Mouse (Mus musculus) kidney, embryonic 16.5 days (tissue): ENCODE measurements around the gene Abhd11. TPM values are rescaled to one million over a fixed set of nuclear protein-coding genes. Genes with fewer than 3 reads are reported as not detected.

Source experiments
- ATAC-seq: fragments of 200-750 bp; cut with Nextera tagmentation; 2 replicates; pipeline ENCODE4 v1.8.0; 2017; ENCODE audit warnings: moderate TSS enrichment; ENCODE audit not compliant: low FRiP score, low TSS enrichment
- H3K27ac ChIP-seq: fragments of 300-500 bp; sonication (generic); 2 replicates; pipeline ENCODE4 v1.5.1; 2014; ENCODE audit warnings: low read length
- H3K27me3 ChIP-seq: fragments of 300-500 bp; sonication (generic); 2 replicates; pipeline ENCODE4 v1.6.1; 2014; ENCODE audit warnings: low read length, control low read depth, mixed read lengths; ENCODE audit not compliant: insufficient read depth
- H3K36me3 ChIP-seq: fragments of 300-500 bp; sonication (generic); 2 replicates; pipeline ENCODE4 v1.6.1; 2014; ENCODE audit warnings: low read length, control low read depth, mixed read lengths; ENCODE audit not compliant: insufficient read depth
- H3K4me1 ChIP-seq: fragments of 300-500 bp; sonication (generic); 2 replicates; pipeline ENCODE4 v1.6.1; 2014; ENCODE audit warnings: low read length, control low read depth, mixed read lengths; ENCODE audit not compliant: insufficient read depth
- H3K4me2 ChIP-seq: fragments of 300-500 bp; sonication (generic); replicated peaks from 2 replicates; pipeline ENCODE4 v1.6.1; 2014; ENCODE audit warnings: low read depth, low read length
- H3K4me3 ChIP-seq: fragments of 300-500 bp; sonication (generic); 2 replicates; pipeline ENCODE4 v1.5.1; 2014; ENCODE audit warnings: mild to moderate bottlenecking, low read length
- H3K9ac ChIP-seq: fragments of 300-500 bp; sonication (generic); replicated peaks from 2 replicates; pipeline ENCODE4 v1.6.1; 2014; ENCODE audit warnings: low read length
- H3K9me3 ChIP-seq: fragments of 300-500 bp; sonication (generic); 2 replicates; pipeline ENCODE4 v1.6.1; 2016; ENCODE audit warnings: low read length, control low read depth
- WGBS: fragments of 180-500 bp; shearing (Covaris S2); extraction: QIAGEN DNeasy Blood & Tissue Kit; methylation state at CpG from one replicate; pipeline ENCODE4 v1.1.7; 2014; 5-methylcytosine and 5-hydroxymethylcytosine counted together
- polyA plus RNA-seq: library from polyadenylated mRNA; unstranded; fragments of >200 nt; fragmentation: Nextera tagmentation; extraction: Ambion mirVana; gene quantifications from 2 replicates; pipeline ENCODE4 v1.2.1, GENCODE M21; 2015

The Abhd11 gene
- polyA plus RNA-seq, 1 experiment from 2014 or later = 81.1 TPM

GRCm38 (mm10) chr5:134985633-134986297 is 23.2 kb upstream of the Abhd11 start, which contains the start of gene Cldn3:
TSS of gene Cldn3 (plus strand) at chr5:134986214.
- peaks cover 19% of the 10 kb centered on the region for H3K4me1 ChIP-seq
- 1% methylated on average over 25 of the region's 25 CpGs for WGBS
- ATAC-seq = peak; percentile 92
- peaks cover 48% of the 10 kb centered on the region for H3K27me3 ChIP-seq
- H3K27ac ChIP-seq = peak within 1 kb of the TSS; percentile 85
- no peaks in the 10 kb centered on the region for H3K9me3 ChIP-seq
- no peaks in the 10 kb centered on the region for H3K36me3 ChIP-seq
- H3K4me3 ChIP-seq = peak within 1 kb of the TSS; percentile 47
- H3K4me2 ChIP-seq = peak within 1 kb of the TSS; percentile 54
- H3K9ac ChIP-seq = peak within 1 kb of the TSS; percentile 59

DNA sequence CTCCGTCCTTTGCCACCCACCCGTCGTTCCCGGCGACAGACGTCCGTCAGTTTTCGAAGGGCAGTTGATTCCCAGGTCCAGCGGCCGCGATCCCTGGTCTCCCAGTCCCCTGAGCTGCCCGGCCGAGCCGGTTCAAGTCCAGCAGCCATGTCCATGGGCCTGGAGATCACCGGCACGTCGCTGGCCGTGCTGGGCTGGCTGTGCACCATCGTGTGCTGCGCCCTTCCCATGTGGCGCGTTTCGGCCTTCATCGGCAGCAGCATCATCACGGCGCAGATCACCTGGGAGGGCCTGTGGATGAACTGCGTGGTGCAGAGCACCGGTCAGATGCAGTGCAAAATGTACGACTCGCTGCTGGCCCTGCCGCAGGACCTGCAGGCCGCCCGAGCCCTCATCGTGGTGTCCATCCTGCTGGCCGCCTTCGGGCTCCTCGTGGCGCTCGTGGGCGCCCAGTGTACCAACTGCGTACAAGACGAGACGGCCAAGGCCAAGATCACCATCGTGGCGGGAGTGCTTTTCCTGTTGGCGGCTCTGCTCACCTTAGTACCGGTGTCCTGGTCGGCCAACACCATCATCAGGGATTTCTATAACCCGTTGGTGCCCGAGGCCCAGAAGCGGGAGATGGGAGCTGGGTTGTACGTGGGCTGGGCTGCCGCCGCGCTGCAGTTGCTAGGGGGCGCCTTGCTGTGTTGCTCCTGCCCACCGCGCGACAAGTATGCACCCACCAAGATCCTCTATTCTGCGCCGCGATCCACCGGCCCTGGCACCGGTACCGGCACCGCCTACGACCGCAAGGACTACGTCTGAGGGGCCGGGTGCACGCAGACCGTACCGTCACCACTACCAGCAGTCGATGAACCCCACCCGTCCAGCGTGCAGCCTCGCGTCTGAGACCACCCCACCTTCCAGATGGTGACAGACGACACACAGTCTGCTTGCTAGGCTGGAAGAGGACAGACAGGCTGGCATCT is 22.4 kb upstream of the Abhd11 start:
- WGBS = 2% methylated on average over 79 of the region's 79 CpGs
- Histone ChIP-seq H3K36me3 (no peaks in the 10 kb centered on the region), H3K27ac (peak overlapping the region; percentile 85), H3K9ac (peak overlapping the region; percentile 59), H3K9me3 (no peaks in the 10 kb centered on the region), H3K27me3 (peaks cover 48% of the 10 kb centered on the region), H3K4me3 (peak overlapping the region; percentile 47), H3K4me1 (peaks cover 19% of the 10 kb centered on the region), H3K4me2 (peak overlapping the region; percentile 54)
- peak; percentile 43 for ATAC-seq

DNA sequence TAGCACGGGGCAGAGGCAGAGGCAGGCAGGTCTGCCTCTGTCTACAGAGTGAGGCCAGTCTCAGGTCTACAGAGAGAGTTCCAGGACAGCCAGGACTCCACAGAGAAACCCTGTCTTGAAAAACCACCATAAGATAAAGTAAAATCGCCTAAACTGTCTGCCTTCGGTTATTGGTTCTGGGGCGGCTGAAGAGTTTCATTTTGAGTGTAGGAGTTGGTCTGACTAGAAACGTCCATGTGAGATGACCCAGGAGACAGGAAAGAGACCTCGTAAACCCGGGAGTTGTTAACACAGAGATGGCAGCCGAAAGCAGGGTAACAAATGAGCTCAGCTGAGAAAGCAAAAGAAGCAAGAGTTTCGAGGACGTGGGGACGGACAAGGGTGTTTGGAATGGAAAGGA is 19.8 kb upstream of the Abhd11 start:
- Histone ChIP-seq H3K27ac (no peak overlapping the region), H3K4me3 (peak overlapping the region; percentile 1; the same call in 1 of the 2 replicates)

GRCm38 (mm10) chr5:134989741-134990140 is 19.2 kb upstream of the Abhd11 start:
- 53% methylated on average over 6 of the region's 6 CpGs for WGBS
- peaks cover 12% of the 10 kb centered on the region for H3K4me1 ChIP-seq
- ATAC-seq = no peak
- H3K27me3 ChIP-seq = peaks cover 44% of the 10 kb centered on the region
- H3K9ac ChIP-seq = no peak overlapping the region
- H3K9me3 ChIP-seq = no peaks in the 10 kb centered on the region
- H3K27ac ChIP-seq = no peak overlapping the region
- no peak overlapping the region for H3K4me3 ChIP-seq
- peak overlapping the region; percentile 24 for H3K4me2 ChIP-seq
- no peaks in the 10 kb centered on the region for H3K36me3 ChIP-seq

More for the DNA sequence above, 19.8 kb upstream of the Abhd11 start:
- H3K36me3 ChIP-seq = no peaks in the 10 kb centered on the region
- H3K4me2 ChIP-seq = peak overlapping the region; percentile 24
- H3K4me1 ChIP-seq = peaks cover 15% of the 10 kb centered on the region
- no peak for ATAC-seq
- 29% methylated on average over 11 of the region's 11 CpGs for WGBS
- H3K9me3 ChIP-seq = no peaks in the 10 kb centered on the region
- H3K27me3 ChIP-seq = peaks cover 48% of the 10 kb centered on the region
- peak overlapping the region; percentile 2; the same call in 1 of the 2 replicates for H3K9ac ChIP-seq

DNA sequence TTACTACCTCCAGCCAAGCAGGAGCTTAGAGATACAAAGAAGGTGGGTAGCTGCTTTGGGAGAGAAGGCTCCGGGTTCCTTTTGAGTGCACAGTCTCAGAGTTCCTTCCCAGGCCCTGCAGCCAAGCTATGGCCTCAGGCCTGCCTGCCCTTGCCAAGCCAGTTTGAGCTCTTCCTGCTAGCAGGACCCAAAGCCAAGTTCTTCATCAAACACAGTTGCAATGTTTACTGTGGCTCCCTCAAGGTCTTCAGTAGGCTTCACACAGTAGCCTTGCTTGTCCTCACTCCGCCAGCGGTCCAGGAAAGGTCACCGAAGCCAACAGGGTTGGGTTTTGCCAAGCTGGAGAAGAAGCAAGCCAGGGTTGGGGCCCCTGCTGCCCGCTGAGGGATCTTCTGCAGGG is 16.4 kb upstream of the Abhd11 start:
- ATAC-seq = no peak
- H3K4me1 ChIP-seq = no peaks in the 10 kb centered on the region
- H3K36me3 ChIP-seq = no peaks in the 10 kb centered on the region
- no peaks in the 10 kb centered on the region for H3K9me3 ChIP-seq
- no peak overlapping the region for H3K9ac ChIP-seq
- no peak overlapping the region for H3K4me3 ChIP-seq
- 83% methylated on average over 5 of the region's 5 CpGs for WGBS
- peaks cover 15% of the 10 kb centered on the region for H3K27me3 ChIP-seq
- H3K27ac ChIP-seq = no peak overlapping the region
- H3K4me2 ChIP-seq = no peak overlapping the region

DNA sequence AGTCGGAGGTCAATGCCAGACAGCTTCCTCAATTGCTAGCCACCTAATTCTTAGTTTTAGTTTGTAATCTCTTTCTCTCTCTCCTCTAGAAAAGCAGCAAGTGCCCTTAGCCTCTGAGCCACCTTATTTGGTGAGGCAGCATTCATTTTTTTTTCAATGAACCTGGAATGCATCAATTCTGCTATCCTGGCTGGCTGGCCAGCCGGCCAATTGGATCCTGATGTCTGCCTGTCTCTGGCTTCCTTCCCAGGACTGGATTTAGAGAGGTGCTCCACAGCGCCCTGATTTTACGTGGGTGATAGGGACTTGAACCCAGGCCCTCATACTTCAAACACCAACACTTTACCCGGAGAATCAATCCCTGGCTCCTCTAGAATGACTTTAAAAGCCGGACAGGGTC is 10.6 kb upstream of the Abhd11 start:
- no peaks in the 10 kb centered on the region for H3K27me3 ChIP-seq
- H3K9me3 ChIP-seq = no peaks in the 10 kb centered on the region
- H3K36me3 ChIP-seq = no peaks in the 10 kb centered on the region
- no peak overlapping the region for H3K4me2 ChIP-seq
- 69% methylated on average over 6 of the region's 6 CpGs for WGBS
- 0 out of 2 replicates have a peak, but pooled peaks cover 12% of the 10 kb centered on the region for H3K4me1 ChIP-seq
- no peak overlapping the region for H3K27ac ChIP-seq
- no peak overlapping the region for H3K4me3 ChIP-seq
- H3K9ac ChIP-seq = no peak overlapping the region
- no peak for ATAC-seq

DNA sequence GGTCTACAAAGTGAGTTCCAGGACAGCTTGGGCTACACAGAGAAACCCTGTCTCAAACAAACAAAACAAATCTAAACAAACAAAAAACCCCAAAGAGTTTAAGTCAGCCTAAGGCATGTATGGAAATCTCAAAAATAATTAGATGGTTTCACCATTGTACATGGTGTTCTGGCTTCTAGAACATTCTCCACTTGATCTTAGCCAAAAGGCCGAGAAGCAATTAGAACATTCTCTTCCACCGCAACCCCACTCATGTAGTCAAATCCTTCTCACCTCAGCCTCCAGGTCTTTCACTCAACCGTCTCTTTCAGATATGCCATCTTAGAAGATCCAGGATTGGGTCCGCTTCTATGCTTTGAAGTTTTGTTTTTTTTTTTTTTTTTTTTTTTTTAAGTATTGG is 9.2 kb upstream of the Abhd11 start:
- ATAC-seq = no peak
- no peaks in the 10 kb centered on the region for H3K36me3 ChIP-seq
- 0 out of 2 replicates have a peak, but pooled peaks cover 12% of the 10 kb centered on the region for H3K4me1 ChIP-seq
- H3K9ac ChIP-seq = no peak overlapping the region
- H3K4me3 ChIP-seq = no peak overlapping the region
- no peak overlapping the region for H3K4me2 ChIP-seq
- 93% methylated on average over 4 of the region's 4 CpGs for WGBS
- H3K9me3 ChIP-seq = no peaks in the 10 kb centered on the region
- no peaks in the 10 kb centered on the region for H3K27me3 ChIP-seq
- no peak overlapping the region for H3K27ac ChIP-seq

GRCm38 (mm10) chr5:135000751-135001150 is 8.2 kb upstream of the Abhd11 start:
- Histone ChIP-seq H3K4me1 (0 out of 2 replicates have a peak, but pooled peaks cover 12% of the 10 kb centered on the region), H3K27me3 (no peaks in the 10 kb centered on the region), H3K9ac (peak overlapping the region; percentile 26; the same call in 1 of the 2 replicates), H3K27ac (peak overlapping the region; percentile 82), H3K36me3 (no peaks in the 10 kb centered on the region), H3K9me3 (no peaks in the 10 kb centered on the region), H3K4me2 (0 out of 2 replicates have a peak overlapping the region, but pooled peaks have one; percentile 28), H3K4me3 (no peak overlapping the region)
- WGBS = 62% methylated on average over 16 of the region's 16 CpGs
- ATAC-seq = no peak; the same call in 1 of the 2 replicates

GRCm38 (mm10) chr5:135001309-135001708 is 7.6 kb upstream of the Abhd11 start:
- Histone ChIP-seq H3K9ac (no peak overlapping the region), H3K36me3 (no peaks in the 10 kb centered on the region), H3K27me3 (no peaks in the 10 kb centered on the region), H3K9me3 (no peaks in the 10 kb centered on the region), H3K4me2 (peak overlapping the region; percentile 28; the same call in 1 of the 2 replicates), H3K4me3 (no peak overlapping the region), H3K4me1 (0 out of 2 replicates have a peak, but pooled peaks cover 12% of the 10 kb centered on the region), H3K27ac (peak overlapping the region; percentile 82)
- ATAC-seq = peak; percentile 83
- WGBS = 3% methylated on average over 14 of the region's 14 CpGs
